Mouse (Mus musculus): ENCODE measurements around the gene Hacl1.

Gene Hacl1

GRCm38 (mm10) chr14:31572561-31573175 lies 68.4 kb downstream of the Hacl1 start:
- no peak for DNase-seq

GRCm38 (mm10) chr14:31571419-31571818 lies 69.7 kb downstream of the Hacl1 start:
- DNase-seq = no peak

GRCm38 (mm10) chr14:31570131-31570951 lies 70.7 kb downstream of the Hacl1 start:
- DNase-seq = no peak

GRCm38 (mm10) chr14:31569151-31569631 lies 71.9 kb downstream of the Hacl1 start:
- DNase-seq = peak; percentile 26

- DNase-seq = no peak
These were observed 75.4 kb downstream of the Hacl1 start for GRCm38 (mm10) chr14:31565478-31566212.

- peak; percentile 76 for DNase-seq
These were observed 76.5 kb downstream of the Hacl1 start for GRCm38 (mm10) chr14:31564452-31565179.

- peak; percentile 67 for DNase-seq
These were observed 80.2 kb downstream of the Hacl1 start for GRCm38 (mm10) chr14:31560886-31561285.

GRCm38 (mm10) chr14:31559216-31559615 lies 81.9 kb downstream of the Hacl1 start:
- DNase-seq = peak; percentile 66

GRCm38 (mm10) chr14:31557784-31558183 lies 83.3 kb downstream of the Hacl1 start:
- no peak for DNase-seq

- DNase-seq = no peak
These were observed 83.8 kb downstream of the Hacl1 start for GRCm38 (mm10) chr14:31557273-31557672.

GRCm38 (mm10) chr14:31556526-31557260 lies 84.4 kb downstream of the Hacl1 start:
- no peak for DNase-seq

- DNase-seq = peak; percentile 34
These were observed 85.1 kb downstream of the Hacl1 start for GRCm38 (mm10) chr14:31555963-31556434.

- DNase-seq = no peak
These were observed 86.1 kb downstream of the Hacl1 start for GRCm38 (mm10) chr14:31555021-31555420.
